Mouse (Mus musculus): ENCODE data around the gene Nipal1.

Gene Nipal1

GRCm38 (mm10) chr5:72647418-72647907, at the start of gene Nipal1:
Gene Nipal1, plus strand, starts transcription at chr5:72647795.
- peak; percentile 77 to 80 for DNase-seq

- peak; percentile 42 to 60 for DNase-seq
These were observed 46.6 kb upstream of the Nipal1 start for GRCm38 (mm10) chr5:72601006-72601405.

GRCm38 (mm10) chr5:72603138-72603537, 44.5 kb upstream of the Nipal1 start:
- no peak for DNase-seq

GRCm38 (mm10) chr5:72617413-72617812, 30.2 kb upstream of the Nipal1 start:
- no peak for DNase-seq

GRCm38 (mm10) chr5:72621022-72621421, 26.6 kb upstream of the Nipal1 start:
- no peak for DNase-seq

- no peak for DNase-seq
These were observed 17.6 kb upstream of the Nipal1 start for GRCm38 (mm10) chr5:72630026-72630425.

GRCm38 (mm10) chr5:72634791-72635271, 12.8 kb upstream of the Nipal1 start:
- DNase-seq, result no peak

- peak; percentile 29 to 31 for DNase-seq
These were observed 11.5 kb upstream of the Nipal1 start for GRCm38 (mm10) chr5:72636122-72636521.

GRCm38 (mm10) chr5:72636576-72636975, 11.0 kb upstream of the Nipal1 start:
- DNase-seq, result no peak

GRCm38 (mm10) chr5:72640072-72640471, 7.5 kb upstream of the Nipal1 start:
- no peak for DNase-seq

- DNase-seq, result no peak
These were observed 3.9 kb upstream of the Nipal1 start for GRCm38 (mm10) chr5:72643655-72644054.

- DNase-seq, result no peak
These were observed 3.4 kb upstream of the Nipal1 start, which contains the start of gene Cnga1 for GRCm38 (mm10) chr5:72644175-72644574. Gene Cnga1, minus strand, starts transcription at chr5:72644275.

- peak in 1 of 2 experiments; percentile 25 for DNase-seq
These were observed 1.5 kb upstream of the Nipal1 start for GRCm38 (mm10) chr5:72646131-72646530.

GRCm38 (mm10) chr5:72646996-72647395, 599 bp upstream of the Nipal1 start:
- DNase-seq, result no peak

- DNase-seq, result peak in 1 of 2 experiments; percentile 24
These were observed 482 bp downstream of the Nipal1 start for GRCm38 (mm10) chr5:72647958-72648595.

GRCm38 (mm10) chr5:72648987-72649735, 1.6 kb downstream of the Nipal1 start:
- no peak for DNase-seq

GRCm38 (mm10) chr5:72653068-72653674, 5.6 kb downstream of the Nipal1 start:
- no peak for DNase-seq

GRCm38 (mm10) chr5:72656270-72656791, 8.7 kb downstream of the Nipal1 start:
- no peak for DNase-seq

GRCm38 (mm10) chr5:72658375-72658774, 10.8 kb downstream of the Nipal1 start:
- no peak for DNase-seq

GRCm38 (mm10) chr5:72661051-72661781, 13.6 kb downstream of the Nipal1 start:
- no peak for DNase-seq

GRCm38 (mm10) chr5:72664126-72664525, 16.5 kb downstream of the Nipal1 start:
- DNase-seq, result no peak

GRCm38 (mm10) chr5:72664854-72665253, 17.3 kb downstream of the Nipal1 start:
- DNase-seq, result no peak

Measured in lung, postnatal 4 days (tissue).